In the genomic region with DNA sequence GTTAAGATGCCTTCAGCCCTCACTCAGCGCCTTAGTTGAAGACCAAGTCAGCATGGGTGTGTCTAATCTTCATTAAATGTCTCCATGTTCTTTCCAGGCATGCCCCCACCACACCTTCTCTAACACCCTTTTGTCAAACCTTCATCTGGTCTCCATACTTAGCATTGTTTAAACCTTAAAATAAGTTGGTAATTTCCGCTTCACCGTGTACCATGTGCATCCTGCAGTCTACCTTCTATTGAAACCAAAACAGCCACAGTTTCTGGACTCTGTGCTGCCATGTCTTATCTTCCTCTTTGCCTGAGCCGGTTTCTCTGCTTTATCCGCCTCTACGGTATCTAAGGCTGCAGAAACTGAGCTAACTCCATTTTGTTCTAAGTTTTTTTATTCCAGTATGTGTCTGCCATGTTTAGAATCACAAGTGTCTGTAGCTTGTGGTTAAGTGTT, we compare ENCODE assay signal across 8 mouse cellular contexts. TPM values are rescaled to one million over a fixed set of nuclear protein-coding genes. Genes with fewer than 3 reads are reported as not detected.
A peak's percentile ranks its signal among the peaks of the same experiment; 100 is the strongest.
DNase-seq lines count a peak whose midpoint lies in the region; ATAC-seq and TF ChIP-seq lines count a peak whose summit lies in the region.

No protein-coding gene starts in this region.

- peaks cover 52% of the 10 kb centered on the region for H3K4me1 ChIP-seq in forebrain, embryonic 10.5 days
- peaks cover 17% of the 10 kb centered on the region for H3K4me1 ChIP-seq in liver, adult 2 months (ENCODE audit: control insufficient read depth, insufficient read depth, low read length)
- H3K4me1 ChIP-seq in stomach, postnatal 0 days (replicated peaks; ENCODE audit: control insufficient read depth, insufficient read depth) = 0 out of 2 replicates have a peak, but pooled peaks cover 2% of the 10 kb centered on the region

- peak overlapping the region; percentile 61 for H3K4me2 ChIP-seq in stomach, postnatal 0 days (replicated peaks; ENCODE audit: low read depth)

- peaks cover 29% of the 10 kb centered on the region for H3K36me3 ChIP-seq in forebrain, embryonic 10.5 days (replicated peaks)
- peaks cover 21% of the 10 kb centered on the region for H3K36me3 ChIP-seq in liver, adult 2 months (ENCODE audit: control insufficient read depth, insufficient read depth, low read length)
- peaks cover 4% of the 10 kb centered on the region for H3K36me3 ChIP-seq in stomach, postnatal 0 days (ENCODE audit: control insufficient read depth, insufficient read depth, low read length)

- no peaks in the 10 kb centered on the region for H3K9me3 ChIP-seq in forebrain, embryonic 10.5 days
- no peaks in the 10 kb centered on the region for H3K9me3 ChIP-seq in stomach, postnatal 0 days (ENCODE audit: control insufficient read depth, low read length)

- H3K27ac ChIP-seq in forebrain, embryonic 10.5 days = peak overlapping the region; percentile 40; the same call in 1 of the 2 replicates
- no peak overlapping the region for H3K27ac ChIP-seq in liver, adult 2 months (replicated peaks; ENCODE audit: insufficient read depth, low read depth, low read length)
- H3K27ac ChIP-seq in stomach, postnatal 0 days (replicated peaks) = no peak overlapping the region; the same call in 1 of the 2 replicates

- no peak for TF ChIP-seq POLR2A in liver, adult 2 months (IDR thresholded peaks at IDR 0.05; ENCODE audit: extremely low read depth, insufficient read depth, low read length)

- H3K27me3 ChIP-seq in forebrain, embryonic 10.5 days (ENCODE audit: poor library complexity, severe bottlenecking) = no peaks in the 10 kb centered on the region
- no peaks in the 10 kb centered on the region for H3K27me3 ChIP-seq in liver, adult 2 months (ENCODE audit: control insufficient read depth, insufficient read depth, low read length)
- no peaks in the 10 kb centered on the region for H3K27me3 ChIP-seq in stomach, postnatal 0 days (ENCODE audit: control insufficient read depth, insufficient read depth, low read length)

- H3K79me2 ChIP-seq in liver, adult 2 months (ENCODE audit: control insufficient read depth, insufficient read depth, low read length) = peaks cover 36% of the 10 kb centered on the region; the same call in 1 of the 2 replicates

- peak overlapping the region; percentile 98 for H3K4me3 ChIP-seq in forebrain, embryonic 10.5 days
- H3K4me3 ChIP-seq in liver, adult 2 months (ENCODE audit: insufficient read depth, low read depth, low read length) = peak overlapping the region; percentile 35
- peak overlapping the region; percentile 88 for H3K4me3 ChIP-seq in stomach, postnatal 0 days (ENCODE audit: low read depth, low read length)

- intact Hi-C loops in left cerebral cortex, postnatal 10 days (cut with DNase I) = no loop called here

- peak; percentile 39 for DNase-seq in CD4-positive, CD25-positive, alpha-beta regulatory T cell, adult 2 months (ENCODE audit: low read depth, low spot score)
- DNase-seq in 416B (ENCODE audit: low read depth) = peak; percentile 56
- DNase-seq in forebrain, embryonic 10.5 days (ENCODE audit: extremely low spot score, low spot score) = no peak
- DNase-seq in liver, adult 2 months (ENCODE audit: extremely low read depth, low read depth, low spot score) = no peak
- DNase-seq in stomach, postnatal 0 days (ENCODE audit: low spot score) = peak; percentile 43
- no peak for DNase-seq in Muller cell, postnatal 12 days (ENCODE audit: inconsistent ontology term)
- no peak for DNase-seq in left cerebral cortex, postnatal 10 days (ENCODE audit: extremely low spot score in 1 of 2, low spot score in 2 of 2)

- peak overlapping the region; percentile 25; the same call in 1 of the 2 replicates for H3K9ac ChIP-seq in liver, adult 2 months (ENCODE audit: low read depth, low read length)
- no peak overlapping the region for H3K9ac ChIP-seq in stomach, postnatal 0 days (ENCODE audit: low read length)

- no peak for TF ChIP-seq CTCF in liver, adult 2 months (IDR thresholded peaks at IDR 0.05; ENCODE audit: low read depth, low read length)
- no peak for TF ChIP-seq CTCF in stomach, postnatal 0 days (IDR thresholded peaks at IDR 0.05; ENCODE audit: low read depth)

- WGBS in forebrain, embryonic 10.5 days = 61% methylated on average over 6 of the region's 6 CpGs
- WGBS in liver, adult 2 months = 37% methylated on average over 6 of the region's 6 CpGs
- 31% methylated on average over 6 of the region's 6 CpGs for WGBS in stomach, postnatal 0 days

- no peak for ATAC-seq in CD4-positive, CD25-positive, alpha-beta regulatory T cell, adult 4 months
- ATAC-seq in stomach, postnatal 0 days (ENCODE audit: low FRiP score, low TSS enrichment) = no peak

- no peak for TF ChIP-seq EP300 in stomach, postnatal 0 days (optimal IDR thresholded peaks at IDR 0.05)

RNA-seq across cellular contexts. Expression of a gene that starts 2.4 kb away (rescaled TPM):
- 100 to 1,000 TPM; 108 to 127 TPM for polyA plus RNA-seq in CD4-positive, CD25-positive, alpha-beta regulatory T cell, adult 4 months (2017; shearing (Covaris generic))
- 442 and 458 TPM in 2 replicates for polyA plus RNA-seq in forebrain, embryonic 10.5 days (2016; fragmentation: Nextera tagmentation; extraction: Ambion mirVana)
- 105 and 111 TPM in 2 replicates for total RNA-seq in liver, adult 2 months (2014; rRNA removed)
- 11.4 and 16.7 TPM in 2 replicates for polyA plus RNA-seq in liver, adult 2 months (2012; rRNA removed)
- 92.8 and 97.5 TPM in 2 replicates for polyA plus RNA-seq in stomach, postnatal 0 days (2015; fragmentation: Nextera tagmentation; extraction: Ambion mirVana)
- total RNA-seq in left cerebral cortex, postnatal 10 days (2021) = 100 to 1,000 TPM; 152 to 153 TPM

Comparison
In these comparisons a context has a peak if more than half of its experiments do, and no peak if none do; other contexts are left out.
1. DNase-seq: peak in CD4-positive, CD25-positive, alpha-beta regulatory T cell, adult 2 months (single experiment), 416B (single experiment) and stomach, postnatal 0 days (single experiment); none in forebrain, embryonic 10.5 days (single experiment), liver, adult 2 months (single experiment), Muller cell, postnatal 12 days (single experiment) and left cerebral cortex, postnatal 10 days (0 of 2).
2. H3K4me3 ChIP-seq: peak in every context shown above with its lines; median percentile 98 in forebrain, embryonic 10.5 days; 88 in stomach, postnatal 0 days; 35 in liver, adult 2 months.